Mouse (Mus musculus) testis, adult 2 months (tissue): ENCODE measurements around the gene Brk1.

Source experiments
- CTCF ChIP-seq: fragments of 200-500 bp; IDR thresholded peaks from 2 replicates; pipeline ENCODE4 v1.5.1; 2012; ENCODE audit warnings: low read depth, mild to moderate bottlenecking, inconsistent platforms, low read length, moderate library complexity; ENCODE audit not compliant: control insufficient read depth, insufficient read depth, insufficient replicate concordance
- POLR2A ChIP-seq: fragments of 200-500 bp; IDR thresholded peaks from 2 replicates; pipeline ENCODE4 v1.6.1; 2012; ENCODE audit warnings: low read depth, mild to moderate bottlenecking, inconsistent platforms, low read length, moderate library complexity; ENCODE audit not compliant: control insufficient read depth

- TF ChIP-seq CTCF (no peak), POLR2A (no peak)
Observed at GRCm38 (mm10) chr6:113650197-113650640, 45.6 kb downstream of the Brk1 start.
